Mouse (Mus musculus): ENCODE measurements around the gene Gm8909. TPM values are rescaled to one million over a fixed set of nuclear protein-coding genes. Genes with fewer than 3 reads are reported as not detected.
"Not testable (repeated sequence)": the region's sequence is repeated elsewhere in the genome, so short reads cannot be mapped to it uniquely, and the experiment has no call there.

Gm8909 gene
- polyA plus RNA-seq, 1 experiment from 2014 or later = 28.7 TPM

- Histone ChIP-seq H3K36me3 (ENCODE audit: control insufficient read depth, insufficient read depth) (no peaks in the 10 kb centered on the region), H3K27me3 (replicated peaks; ENCODE audit: control insufficient read depth, insufficient read depth, low read length) (no peaks in the 10 kb centered on the region), H3K4me1 (replicated peaks; ENCODE audit: control insufficient read depth, insufficient read depth, low read length) (no peaks in the 10 kb centered on the region), H3K9me3 (ENCODE audit: control insufficient read depth) (no peaks in the 10 kb centered on the region), H3K9ac (ENCODE audit: low read depth, low read length) (no peak overlapping the region), H3K4me2 (replicated peaks; ENCODE audit: low read depth) (no peak overlapping the region), H3K27ac (ENCODE audit: low read depth, low read length) (no peak overlapping the region), H3K4me3 (ENCODE audit: low read depth, low read length) (no peak overlapping the region)
- TF ChIP-seq CTCF (IDR thresholded peaks at IDR 0.05; ENCODE audit: low read depth) = peak; percentile 44
- 79% methylated on average over 5 of the region's 5 CpGs for WGBS
- ATAC-seq = no peak
Observed at GRCm38 (mm10) chr17:36131516-36132265, 36.6 kb downstream of the Gm8909 start.

GRCm38 (mm10) chr17:36128968-36129817 lies 39.1 kb downstream of the Gm8909 start, which contains the start of gene Gm7030:
Gm7030 (minus strand) TSS chr17:36129425.
- 22% methylated on average over 23 of the region's 28 CpGs for WGBS
- peak within 1 kb of the TSS; percentile 63 for H3K4me2 ChIP-seq (replicated peaks; ENCODE audit: low read depth)
- H3K4me1 ChIP-seq (replicated peaks; ENCODE audit: control insufficient read depth, insufficient read depth, low read length); H3K9me3 ChIP-seq (ENCODE audit: control insufficient read depth); H3K27me3 ChIP-seq (replicated peaks; ENCODE audit: control insufficient read depth, insufficient read depth, low read length); H3K36me3 ChIP-seq (ENCODE audit: control insufficient read depth, insufficient read depth): not testable (repeated sequence)
- H3K4me3 ChIP-seq (ENCODE audit: low read depth, low read length) = peak within 1 kb of the TSS; percentile 39
- peak; percentile 99 for ATAC-seq
- 0 out of 2 replicates have a peak within 1 kb of the TSS, but pooled peaks have one; percentile 17 for H3K9ac ChIP-seq (ENCODE audit: low read depth, low read length)
- peak within 1 kb of the TSS; percentile 73 for H3K27ac ChIP-seq (ENCODE audit: low read depth, low read length)

- H3K4me1 ChIP-seq (replicated peaks; ENCODE audit: control insufficient read depth, insufficient read depth, low read length); H3K36me3 ChIP-seq (ENCODE audit: control insufficient read depth, insufficient read depth); ATAC-seq; H3K9me3 ChIP-seq (ENCODE audit: control insufficient read depth); H3K4me3 ChIP-seq (ENCODE audit: low read depth, low read length); H3K9ac ChIP-seq (ENCODE audit: low read depth, low read length); H3K27ac ChIP-seq (ENCODE audit: low read depth, low read length); H3K27me3 ChIP-seq (replicated peaks; ENCODE audit: control insufficient read depth, insufficient read depth, low read length): not testable (repeated sequence)
- 54% methylated on average over 10 of the region's 13 CpGs for WGBS
- peak overlapping the region; percentile 63 for H3K4me2 ChIP-seq (replicated peaks; ENCODE audit: low read depth)
Observed at GRCm38 (mm10) chr17:36128525-36128924, 39.8 kb downstream of the Gm8909 start.

- WGBS = 67% methylated on average over 3 of the region's 3 CpGs
Observed at GRCm38 (mm10) chr17:36124111-36124510, 44.2 kb downstream of the Gm8909 start.

GRCm38 (mm10) chr17:36121352-36122020 lies 46.9 kb downstream of the Gm8909 start, which contains the start of gene Gm19684:
Gm19684 (plus strand) TSS chr17:36121678.
- WGBS = 4% methylated on average over 8 of the region's 8 CpGs
- not testable (repeated sequence) for H3K4me1 ChIP-seq (replicated peaks; ENCODE audit: control insufficient read depth, insufficient read depth, low read length); H3K9me3 ChIP-seq (ENCODE audit: control insufficient read depth); H3K36me3 ChIP-seq (ENCODE audit: control insufficient read depth, insufficient read depth); H3K27me3 ChIP-seq (replicated peaks; ENCODE audit: control insufficient read depth, insufficient read depth, low read length); H3K9ac ChIP-seq (ENCODE audit: low read depth, low read length); H3K27ac ChIP-seq (ENCODE audit: low read depth, low read length)
- H3K4me2 ChIP-seq (replicated peaks; ENCODE audit: low read depth) = peak within 1 kb of the TSS; percentile 57
- H3K4me3 ChIP-seq (ENCODE audit: low read depth, low read length) = peak within 1 kb of the TSS; percentile 11; the same call in 1 of the 2 replicates
- peak; percentile 83 for ATAC-seq

More at GRCm38 (mm10) chr17:36124111-36124510, 44.2 kb downstream of the Gm8909 start:
- not testable (repeated sequence) for H3K9ac ChIP-seq (ENCODE audit: low read depth, low read length); H3K4me3 ChIP-seq (ENCODE audit: low read depth, low read length); H3K27me3 ChIP-seq (replicated peaks; ENCODE audit: control insufficient read depth, insufficient read depth, low read length); H3K4me1 ChIP-seq (replicated peaks; ENCODE audit: control insufficient read depth, insufficient read depth, low read length); H3K27ac ChIP-seq (ENCODE audit: low read depth, low read length); H3K36me3 ChIP-seq (ENCODE audit: control insufficient read depth, insufficient read depth); H3K4me2 ChIP-seq (replicated peaks; ENCODE audit: low read depth); ATAC-seq; H3K9me3 ChIP-seq (ENCODE audit: control insufficient read depth)

- not testable (repeated sequence) for H3K9me3 ChIP-seq (ENCODE audit: control insufficient read depth); ATAC-seq; H3K4me1 ChIP-seq (replicated peaks; ENCODE audit: control insufficient read depth, insufficient read depth, low read length); H3K27ac ChIP-seq (ENCODE audit: low read depth, low read length); H3K27me3 ChIP-seq (replicated peaks; ENCODE audit: control insufficient read depth, insufficient read depth, low read length); H3K9ac ChIP-seq (ENCODE audit: low read depth, low read length); H3K36me3 ChIP-seq (ENCODE audit: control insufficient read depth, insufficient read depth)
- Histone ChIP-seq H3K4me2 (replicated peaks; ENCODE audit: low read depth) (peak overlapping the region; percentile 57), H3K4me3 (ENCODE audit: low read depth, low read length) (peak overlapping the region; percentile 11; the same call in 1 of the 2 replicates)
- WGBS = 26% methylated on average over 18 of the region's 18 CpGs
Observed at GRCm38 (mm10) chr17:36120839-36121238, 47.5 kb downstream of the Gm8909 start.

- not testable (repeated sequence) for H3K4me2 ChIP-seq (replicated peaks; ENCODE audit: low read depth); H3K4me1 ChIP-seq (replicated peaks; ENCODE audit: control insufficient read depth, insufficient read depth, low read length); H3K4me3 ChIP-seq (ENCODE audit: low read depth, low read length); H3K9me3 ChIP-seq (ENCODE audit: control insufficient read depth); H3K27ac ChIP-seq (ENCODE audit: low read depth, low read length); H3K9ac ChIP-seq (ENCODE audit: low read depth, low read length); ATAC-seq; H3K27me3 ChIP-seq (replicated peaks; ENCODE audit: control insufficient read depth, insufficient read depth, low read length); H3K36me3 ChIP-seq (ENCODE audit: control insufficient read depth, insufficient read depth)
- WGBS = 34% methylated on average over 3 of the region's 3 CpGs
Observed at GRCm38 (mm10) chr17:36116545-36116944, 51.8 kb downstream of the Gm8909 start.
